ENCODE assay signal across 13 mouse cellular contexts in the genomic region with DNA sequence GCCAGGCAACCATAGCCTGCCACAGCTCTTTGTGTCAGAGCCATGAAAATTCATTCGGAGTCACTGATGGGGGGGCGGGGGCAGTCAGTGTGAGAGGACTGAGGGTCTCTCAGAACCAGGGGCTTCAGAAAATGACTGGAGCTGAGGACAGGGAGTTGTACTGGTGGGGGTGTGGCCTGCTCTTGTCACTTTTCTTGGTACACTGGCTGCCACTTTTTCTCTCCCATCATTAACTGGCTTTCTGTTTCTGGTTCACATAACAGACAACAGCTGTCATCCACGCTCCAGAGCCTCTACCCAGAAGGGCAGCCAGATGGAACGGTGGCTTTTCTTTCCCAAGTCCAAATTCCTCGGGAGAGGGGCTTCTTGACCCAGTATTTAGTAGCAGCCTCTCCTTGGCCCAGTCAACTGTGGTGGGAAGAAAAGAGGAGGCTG. TPM values are rescaled to one million over a fixed set of nuclear protein-coding genes. Genes with fewer than 3 reads are reported as not detected.
DNase-seq lines count a peak whose midpoint lies in the region; ATAC-seq and TF ChIP-seq lines count a peak whose summit lies in the region.
"Had no signal": no experiment of that assay in that cellular context is flagged by ENCODE, and none has a peak within 500 bp of the region (broad histone marks: within the 10 kb centered on the region; RNA-seq: fewer than 3 reads in every experiment).

No protein-coding gene starts in this region.

- no peaks in the 10 kb centered on the region for H3K9me3 ChIP-seq in lung, postnatal 0 days (ENCODE audit: low read length)
- H3K9me3 ChIP-seq in forebrain, embryonic 15.5 days, result no peaks in the 10 kb centered on the region
- no peaks in the 10 kb centered on the region for H3K9me3 ChIP-seq in kidney, postnatal 0 days (replicated peaks; ENCODE audit: low read length)
- H3K9me3 ChIP-seq: embryonic facial prominence, embryonic 13.5 days had no signal

- H3K4me2 ChIP-seq in lung, postnatal 0 days (replicated peaks; ENCODE audit: low read depth, low read length), result no peak overlapping the region
- no peak overlapping the region for H3K4me2 ChIP-seq in forebrain, embryonic 15.5 days (replicated peaks)
- no peak overlapping the region for H3K4me2 ChIP-seq in kidney, postnatal 0 days (ENCODE audit: low read length)
- H3K4me2 ChIP-seq: embryonic facial prominence, embryonic 13.5 days had no signal

- DNase-seq in lung, postnatal 0 days (ENCODE audit: low spot score), result peak; percentile 49
- no peak for DNase-seq in lung, postnatal 10 days
- DNase-seq in kidney, postnatal 0 days (ENCODE audit: low spot score), result peak; percentile 86
- peak; percentile 87 for DNase-seq in retina, postnatal 1 day
- no peak for DNase-seq in thymus, postnatal 25 days
- DNase-seq: liver, postnatal 0 days had no signal

- H3K27ac ChIP-seq in lung, postnatal 0 days (ENCODE audit: low read length), result no peak overlapping the region
- no peak overlapping the region; the same call in 1 of the 2 replicates for H3K27ac ChIP-seq in forebrain, embryonic 15.5 days (replicated peaks)
- peak overlapping the region; percentile 20; the same call in 1 of the 2 replicates for H3K27ac ChIP-seq in kidney, postnatal 0 days
- H3K27ac ChIP-seq: embryonic facial prominence, embryonic 13.5 days had no signal

- H3K36me3 ChIP-seq in lung, postnatal 0 days (ENCODE audit: insufficient read depth, low read length), result no peaks in the 10 kb centered on the region
- no peaks in the 10 kb centered on the region for H3K36me3 ChIP-seq in forebrain, embryonic 15.5 days
- H3K36me3 ChIP-seq in kidney, postnatal 0 days (ENCODE audit: insufficient read depth, low read length), result no peaks in the 10 kb centered on the region
- H3K36me3 ChIP-seq: embryonic facial prominence, embryonic 13.5 days had no signal

- H3K4me1 ChIP-seq in lung, postnatal 0 days (ENCODE audit: insufficient read depth, low read depth, low read length), result no peaks in the 10 kb centered on the region
- peaks cover 8% of the 10 kb centered on the region for H3K4me1 ChIP-seq in forebrain, embryonic 15.5 days
- 0 out of 2 replicates have a peak, but pooled peaks cover 10% of the 10 kb centered on the region for H3K4me1 ChIP-seq in kidney, postnatal 0 days (replicated peaks; ENCODE audit: insufficient read depth, low read length)

- no peak overlapping the region for H3K9ac ChIP-seq in lung, postnatal 0 days (replicated peaks; ENCODE audit: low read depth)
- no peak overlapping the region for H3K9ac ChIP-seq in forebrain, embryonic 15.5 days (replicated peaks)
- no peak overlapping the region for H3K9ac ChIP-seq in kidney, postnatal 0 days (ENCODE audit: low read depth, low read length)
- H3K9ac ChIP-seq: embryonic facial prominence, embryonic 13.5 days; liver, postnatal 0 days had no signal

- TF ChIP-seq CTCF in lung, postnatal 0 days (IDR thresholded peaks at IDR 0.05), result no peak
- no peak for TF ChIP-seq CTCF in kidney, postnatal 0 days (IDR thresholded peaks at IDR 0.05; ENCODE audit: low read depth)

- 56% methylated on average over 5 of the region's 5 CpGs for WGBS in lung, postnatal 0 days
- 22% methylated on average over 5 of the region's 5 CpGs for WGBS in forebrain, embryonic 15.5 days
- 21% methylated on average over 5 of the region's 5 CpGs for WGBS in kidney, postnatal 0 days

- H3K27me3 ChIP-seq in lung, postnatal 0 days (replicated peaks; ENCODE audit: insufficient read depth, low read length), result no peaks in the 10 kb centered on the region
- no peaks in the 10 kb centered on the region for H3K27me3 ChIP-seq in forebrain, embryonic 15.5 days
- no peaks in the 10 kb centered on the region for H3K27me3 ChIP-seq in kidney, postnatal 0 days (ENCODE audit: insufficient read depth, low read length)
- H3K27me3 ChIP-seq: embryonic facial prominence, embryonic 13.5 days had no signal

- H3K4me3 ChIP-seq in lung, postnatal 0 days (ENCODE audit: low read depth, low read length), result no peak overlapping the region
- H3K4me3 ChIP-seq in forebrain, embryonic 15.5 days, result no peak overlapping the region
- no peak overlapping the region for H3K4me3 ChIP-seq in kidney, postnatal 0 days (replicated peaks; ENCODE audit: low read depth, low read length)
- H3K4me3 ChIP-seq: embryonic facial prominence, embryonic 13.5 days had no signal

- ATAC-seq in lung, postnatal 0 days, result no peak
- ATAC-seq in forebrain, embryonic 15.5 days (replicated peaks), result 0 out of 2 replicates have a peak, but pooled peaks have one; percentile 32
- ATAC-seq in kidney, postnatal 0 days (replicated peaks; ENCODE audit: low FRiP score, low read depth), result peak; percentile 53
- no peak for ATAC-seq in granulocyte monocyte progenitor cell, adult 5-6 weeks (replicated peaks; ENCODE audit: poor library complexity, severe bottlenecking)
- ATAC-seq: liver, postnatal 0 days had no signal

- TF ChIP-seq EP300 in lung, postnatal 0 days (IDR thresholded peaks at IDR 0.05), result no peak

RNA-seq across cellular contexts. Expression of a gene that starts 23.8 kb away (rescaled TPM):
- 14.2 and 17.3 TPM in 2 replicates for polyA plus RNA-seq in lung, postnatal 0 days (2015; fragmentation: Nextera tagmentation; extraction: Ambion mirVana)
- polyA plus RNA-seq in forebrain, embryonic 15.5 days (2015; fragmentation: Nextera tagmentation; extraction: Ambion mirVana), result 6.2 and 10.9 TPM in 2 replicates
- polyA plus RNA-seq in kidney, postnatal 0 days (2015; fragmentation: Nextera tagmentation; extraction: Ambion mirVana), result 4.6 and 5.1 TPM in 2 replicates
- total RNA-seq in granulocyte monocyte progenitor cell, adult 5-6 weeks (2014; fragmentation: Nextera tagmentation), result not detected in 2 replicates
- total RNA-seq in granulocyte monocyte progenitor cell, adult 5-6 weeks (2017), result 0.15 TPM in 1 of 2 replicates, not detected in the other
- total RNA-seq: hematopoietic stem cell, adult 5-6 weeks had no signal
- polyA plus RNA-seq: liver, postnatal 0 days; spleen, adult 2 months had no signal

RNA-seq across cellular contexts. Expression of a gene that starts 24.2 kb away (rescaled TPM):
- polyA plus RNA-seq in lung, postnatal 0 days (2015; fragmentation: Nextera tagmentation; extraction: Ambion mirVana), result not detected in 2 replicates
- not detected in 2 replicates for polyA plus RNA-seq in forebrain, embryonic 15.5 days (2015; fragmentation: Nextera tagmentation; extraction: Ambion mirVana)
- not detected in 2 replicates for polyA plus RNA-seq in kidney, postnatal 0 days (2015; fragmentation: Nextera tagmentation; extraction: Ambion mirVana)
- not detected in 2 replicates for total RNA-seq in granulocyte monocyte progenitor cell, adult 5-6 weeks (2014; fragmentation: Nextera tagmentation)
- not detected in 2 replicates for total RNA-seq in granulocyte monocyte progenitor cell, adult 5-6 weeks (2017)
- total RNA-seq: hematopoietic stem cell, adult 5-6 weeks; left cerebral cortex, adult 8-10 months had no signal
- polyA plus RNA-seq: embryonic facial prominence, embryonic 13.5 days; liver, postnatal 0 days; neural tube, embryonic 14.5 days had no signal

RNA-seq across cellular contexts. Expression of a gene that starts 37.0 kb away (rescaled TPM):
- polyA plus RNA-seq in lung, postnatal 0 days (2015; fragmentation: Nextera tagmentation; extraction: Ambion mirVana), result 32.3 and 39.7 TPM in 2 replicates
- polyA plus RNA-seq in forebrain, embryonic 15.5 days (2015; fragmentation: Nextera tagmentation; extraction: Ambion mirVana), result 0.80 and 1.9 TPM in 2 replicates
- polyA plus RNA-seq in kidney, postnatal 0 days (2015; fragmentation: Nextera tagmentation; extraction: Ambion mirVana), result 25.0 and 28.3 TPM in 2 replicates
- total RNA-seq in granulocyte monocyte progenitor cell, adult 5-6 weeks (2014; fragmentation: Nextera tagmentation), result 3.6 and 8.9 TPM in 2 replicates
- total RNA-seq in granulocyte monocyte progenitor cell, adult 5-6 weeks (2017), result 2.0 and 11.7 TPM in 2 replicates

Comparison
In these comparisons a context has a peak if more than half of its experiments do, and no peak if none do; other contexts are left out.
1. DNase-seq: peak in lung, postnatal 0 days (single experiment), kidney, postnatal 0 days (single experiment) and retina, postnatal 1 day (single experiment); none in lung, postnatal 10 days (single experiment) and thymus, postnatal 25 days (single experiment).
2. ATAC-seq: peak in forebrain, embryonic 15.5 days (single experiment) and kidney, postnatal 0 days (single experiment); none in lung, postnatal 0 days (single experiment) and granulocyte monocyte progenitor cell, adult 5-6 weeks (single experiment).